Mouse (Mus musculus) spleen, adult 2 months (tissue): ENCODE results near the gene Slc12a7.

ENCODE experiments used
- CTCF ChIP-seq: fragments of 200-500 bp; IDR thresholded peaks from 2 replicates; pipeline ENCODE4 v1.5.1; 2011; ENCODE audit warnings: mild to moderate bottlenecking, inconsistent platforms; ENCODE audit not compliant: insufficient read depth, insufficient read length, insufficient replicate concordance; ENCODE audit errors: extremely low read depth
- POLR2A ChIP-seq: fragments of 200-500 bp; IDR thresholded peaks from 2 replicates; pipeline ENCODE4 v1.6.1; 2011; ENCODE audit warnings: low read depth, low read length, inconsistent platforms

- TF ChIP-seq POLR2A: no peak
- TF ChIP-seq CTCF: no peak
These were observed 109.8 kb downstream of the Slc12a7 start for GRCm38 (mm10) chr13:73842696-73843095.
